Mouse (Mus musculus) left cerebral cortex, postnatal 25 days (tissue): ENCODE data around the gene Ppp3ca. TPM values are rescaled to one million over a fixed set of nuclear protein-coding genes. Genes with fewer than 3 reads are reported as not detected.

Source experiments
- DNase-seq, 2 experiments: peaks; one replicate each; pipeline ENCODE4 v3.0.0; 2022; ENCODE audit warnings: low spot score in 2 of 2, mixed read lengths in 1 of 2
- intact Hi-C: fragments of 180-260 bp; cut with DNase I; formaldehyde crosslinking; loops from one replicate; pipeline ENCODE4 v1.15.1; 2025
- total RNA-seq, 2 experiments: library from RNA; stranded (reverse); gene quantifications; 2 replicates each; pipeline ENCODE4 v1.2.3; 2021

Ppp3ca gene
- total RNA-seq: 100 to 1,000 TPM; 857 to 891 TPM

- no peak for DNase-seq
- intact Hi-C loops: loop anchor here (2.0 to 10.0 kb wide), 9 partner anchors 165 to 1195 kb away; partner anchors contain the start of genes Dnajb14 and H2afz
Observed at GRCm38 (mm10) chr3:136670110-136670359, at the start of gene Ppp3ca. TSS of gene Ppp3ca (plus strand) at chr3:136670124.

GRCm38 (mm10) chr3:136640544-136641230 lies 29.2 kb upstream of the Ppp3ca start:
- intact Hi-C loops: no loop called here
- DNase-seq: no peak

DNA sequence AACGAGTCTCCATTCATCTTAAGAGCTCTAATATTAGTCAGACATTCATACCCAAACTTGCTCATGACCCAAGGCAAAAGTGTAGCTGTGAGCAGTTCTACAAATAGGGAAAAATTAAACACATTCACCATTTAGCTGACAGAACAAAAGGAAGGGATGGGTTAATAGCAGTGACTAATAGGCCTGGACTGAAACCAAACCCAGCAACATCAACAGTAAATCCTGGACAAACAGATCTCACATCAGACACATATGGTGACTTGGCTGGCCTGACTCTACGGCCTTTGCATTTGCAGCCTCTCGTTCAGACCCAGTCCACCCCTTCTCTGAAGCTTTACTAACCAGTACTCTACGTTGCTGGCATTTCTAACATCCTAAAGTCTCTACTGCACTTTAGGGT lies 19.0 kb upstream of the Ppp3ca start:
- no peak for DNase-seq
- intact Hi-C loops: no loop called here

- intact Hi-C loops: no loop called here
- no peak for DNase-seq
Observed at GRCm38 (mm10) chr3:136651496-136651895, 18.4 kb upstream of the Ppp3ca start.

DNA sequence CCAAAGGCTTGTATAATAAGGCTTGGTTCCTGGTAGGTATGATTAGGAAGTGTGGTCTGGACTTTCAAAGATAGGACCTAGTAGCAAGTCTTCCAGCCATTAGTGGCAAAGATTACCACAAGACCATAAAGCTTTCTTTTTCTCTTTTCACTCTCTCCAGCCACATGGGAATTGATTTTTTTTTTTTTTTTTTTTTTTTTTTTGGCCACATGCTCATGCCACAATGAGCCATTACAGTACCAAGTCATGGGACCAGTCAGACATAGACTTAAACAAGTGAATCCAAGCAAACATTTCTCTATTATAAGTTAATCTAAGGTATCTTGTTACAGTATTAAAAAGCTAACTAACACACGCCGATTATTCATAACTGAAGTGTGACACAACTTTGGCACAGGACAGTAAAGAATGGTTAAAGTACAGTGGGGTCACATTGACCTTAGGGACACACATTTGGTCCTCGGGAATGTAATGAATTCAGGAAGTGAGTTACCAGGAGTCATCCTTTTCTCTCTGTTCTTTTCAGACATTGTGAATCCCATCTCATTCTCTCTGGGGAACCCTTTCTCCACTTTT lies 13.4 kb upstream of the Ppp3ca start:
- intact Hi-C loops: no loop called here
- DNase-seq: no peak

DNA sequence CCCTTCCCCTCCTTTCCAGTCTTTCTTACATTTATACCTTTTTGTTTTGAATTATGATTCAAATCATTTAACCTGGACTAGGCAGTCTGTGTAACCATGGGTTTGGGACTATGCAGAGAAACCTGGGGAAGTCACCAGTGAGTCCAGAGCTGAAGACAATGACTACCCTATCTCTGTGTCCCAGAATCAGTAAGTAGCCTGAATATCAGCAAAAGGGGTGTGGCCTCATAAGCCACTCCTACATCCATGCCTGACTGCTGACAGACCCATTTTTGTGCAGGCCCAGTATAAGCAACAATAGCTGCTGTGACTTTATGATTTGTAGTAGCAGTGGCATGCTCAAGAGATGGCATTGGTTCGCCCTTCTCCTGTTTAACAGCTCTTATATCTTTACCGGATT lies 11.2 kb upstream of the Ppp3ca start:
- DNase-seq: no peak
- intact Hi-C loops: no loop called here

DNA sequence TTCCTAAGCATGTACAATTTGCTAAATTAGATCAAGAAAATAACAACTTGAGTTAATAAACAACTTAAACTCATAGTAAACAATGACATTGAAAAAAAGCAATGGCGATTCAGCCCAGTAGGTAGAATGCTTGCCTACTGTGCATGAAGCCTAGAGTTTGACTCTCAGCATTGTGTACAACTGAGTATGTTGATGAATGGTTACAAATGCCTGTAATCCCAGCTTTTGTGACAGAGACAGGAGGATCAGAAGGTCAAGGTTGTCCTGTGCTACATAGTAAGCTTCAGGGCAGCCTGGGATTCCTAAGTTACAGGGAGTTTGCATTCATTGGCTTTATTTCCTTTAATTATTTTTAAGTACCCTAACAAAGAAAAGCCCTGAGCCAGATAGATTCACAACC lies 4.8 kb upstream of the Ppp3ca start:
- no peak for DNase-seq
- intact Hi-C loops: loop anchor here (5.0 kb wide), 3 partner anchors 343 to 778 kb away; no protein-coding TSS in a partner anchor

- intact Hi-C loops: loop anchor here (2.0 to 5.0 kb wide), 4 partner anchors 285 to 781 kb away; no protein-coding TSS in a partner anchor
- peak in 1 of 2 experiments; percentile 90 for DNase-seq
Observed at GRCm38 (mm10) chr3:136668072-136668471, 1.9 kb upstream of the Ppp3ca start.

DNA sequence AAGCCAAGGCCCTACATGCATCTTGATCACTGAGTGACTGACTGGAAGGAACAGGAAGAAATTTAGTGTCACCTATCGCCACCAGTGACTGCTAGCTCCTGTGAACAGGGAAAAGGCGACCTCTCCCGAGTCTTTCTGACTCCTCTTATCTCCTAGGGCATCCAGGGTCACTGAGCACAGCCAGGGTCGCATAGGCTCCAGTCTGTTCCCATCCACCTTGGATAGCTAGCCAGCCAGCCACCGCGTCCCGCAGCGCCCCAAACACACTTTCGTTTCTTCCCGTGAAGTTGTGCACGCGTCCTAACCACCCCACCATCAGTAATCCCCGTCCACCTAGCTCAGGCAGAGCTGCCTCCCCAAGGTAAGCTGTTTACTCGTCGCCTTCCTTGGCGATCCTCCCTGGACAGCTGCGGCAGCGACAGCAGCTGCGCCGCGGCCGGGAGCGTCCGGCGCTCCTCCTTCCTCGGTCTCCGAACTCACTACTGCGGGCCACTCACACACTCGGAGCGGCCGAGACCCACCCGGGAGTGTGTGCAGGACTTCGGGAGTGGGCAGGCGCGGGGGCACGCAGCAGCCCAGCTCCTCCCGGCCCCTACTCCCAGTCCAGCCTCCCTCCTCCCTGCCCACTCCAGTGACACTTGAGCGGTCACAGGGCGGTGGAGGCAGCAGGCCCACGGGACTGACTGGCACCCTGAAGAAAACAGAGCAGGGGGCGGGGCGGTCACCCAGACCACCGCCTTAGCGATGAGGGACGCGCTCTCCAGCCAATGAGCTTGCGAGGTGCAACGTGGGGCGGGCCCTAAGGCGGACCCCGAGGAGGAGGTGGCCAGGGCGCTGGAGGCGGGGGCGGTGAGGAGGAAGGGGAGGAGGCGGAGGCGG lies 454 bp upstream of the Ppp3ca start:
- intact Hi-C loops: loop anchor here (2.0 to 10.0 kb wide), 13 partner anchors 165 to 1195 kb away; partner anchors contain the start of genes Dnajb14 and H2afz
- peak; percentile 99 to 100 for DNase-seq

DNA sequence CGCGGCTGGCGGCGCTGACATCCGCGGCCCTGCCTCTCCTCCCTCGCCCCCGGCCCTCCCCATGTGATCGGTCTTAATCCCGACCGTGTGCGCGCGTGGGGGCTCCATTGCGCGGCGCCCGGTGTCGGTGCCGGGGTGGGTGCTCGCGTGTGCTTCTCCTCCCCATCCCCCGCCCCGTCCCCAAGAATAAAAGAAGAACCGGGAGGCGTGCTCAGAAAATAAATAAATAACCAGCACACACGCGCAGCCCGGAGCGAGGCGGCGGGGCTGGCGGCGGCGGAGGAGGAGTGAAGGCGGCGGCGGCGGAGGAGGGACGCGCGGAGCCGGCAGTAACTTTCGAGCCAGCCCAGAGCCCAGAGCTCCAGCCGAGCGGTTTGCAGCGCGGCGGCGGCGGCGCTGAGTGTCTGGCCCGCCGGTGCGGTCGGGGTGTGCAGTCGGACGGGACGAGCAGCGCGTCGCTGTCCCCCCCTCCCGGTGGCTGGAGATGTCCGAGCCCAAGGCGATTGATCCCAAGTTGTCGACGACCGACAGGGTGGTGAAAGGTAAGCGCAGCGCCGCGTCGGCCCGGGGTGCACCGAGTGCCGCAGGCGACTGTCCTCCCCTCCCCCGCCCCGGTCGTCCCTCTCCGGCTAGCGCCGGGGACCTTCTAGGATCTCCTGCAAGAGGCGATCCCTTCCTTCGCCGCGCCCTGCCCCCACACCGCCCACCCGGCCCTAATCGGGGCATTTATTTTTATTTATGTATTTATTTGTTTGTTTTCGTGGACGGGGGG lies 622 bp downstream of the Ppp3ca start:
- peak; percentile 65 to 68 for DNase-seq
- intact Hi-C loops: loop anchor here (2.0 to 10.0 kb wide), 9 partner anchors 164 to 1194 kb away; partner anchors contain the start of genes Dnajb14 and H2afz

DNA sequence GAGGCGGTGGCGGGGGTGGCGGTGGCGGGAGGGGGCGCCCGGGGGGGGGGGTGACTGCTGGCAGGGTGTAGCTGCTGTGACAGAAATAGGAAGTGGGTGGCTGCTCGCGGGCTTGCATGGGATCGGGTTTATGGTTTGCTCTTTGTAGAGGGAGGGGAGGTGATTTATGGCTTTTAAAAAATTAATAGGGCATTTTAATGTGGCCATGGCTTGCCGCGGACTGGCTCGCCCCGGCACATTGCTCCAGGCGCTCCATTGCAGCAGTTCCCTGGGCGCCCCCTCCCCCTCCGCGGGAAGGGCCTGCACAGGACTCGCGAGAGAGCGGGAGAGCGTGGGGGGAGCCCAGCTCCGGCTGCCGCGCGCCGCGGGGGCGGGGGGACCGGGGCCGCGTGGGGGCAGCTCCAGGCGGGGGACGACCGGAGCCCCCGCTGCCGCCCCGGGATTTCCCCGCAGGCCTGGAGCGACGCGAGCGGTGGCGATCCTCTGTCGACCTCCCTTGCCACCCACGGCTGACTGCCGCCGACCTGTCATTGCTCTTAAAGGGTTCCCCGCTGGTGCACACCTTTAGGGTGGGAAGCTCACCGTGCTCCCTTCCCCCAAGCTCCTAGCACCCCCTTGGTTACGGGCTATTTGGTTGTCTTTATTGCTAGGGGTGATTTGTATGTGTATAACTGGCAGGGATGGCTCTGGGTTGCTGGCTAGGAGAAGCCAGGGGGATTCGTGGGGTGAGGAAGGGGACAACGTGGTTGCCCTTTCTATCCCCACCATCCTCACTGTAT lies 1.4 kb downstream of the Ppp3ca start:
- intact Hi-C loops: loop anchor here (2.0 to 10.0 kb wide), 9 partner anchors 163 to 1193 kb away; partner anchors contain the start of genes Dnajb14 and H2afz
- peak; percentile 76 to 77 for DNase-seq

- intact Hi-C loops: loop anchor here (2.0 to 10.0 kb wide), 9 partner anchors 163 to 1193 kb away; partner anchors contain the start of genes Dnajb14 and H2afz
- DNase-seq: peak in 1 of 2 experiments; percentile 30
Observed at GRCm38 (mm10) chr3:136671940-136672278, 2.0 kb downstream of the Ppp3ca start.

GRCm38 (mm10) chr3:136672870-136673269 lies 2.9 kb downstream of the Ppp3ca start:
- no peak for DNase-seq

DNA sequence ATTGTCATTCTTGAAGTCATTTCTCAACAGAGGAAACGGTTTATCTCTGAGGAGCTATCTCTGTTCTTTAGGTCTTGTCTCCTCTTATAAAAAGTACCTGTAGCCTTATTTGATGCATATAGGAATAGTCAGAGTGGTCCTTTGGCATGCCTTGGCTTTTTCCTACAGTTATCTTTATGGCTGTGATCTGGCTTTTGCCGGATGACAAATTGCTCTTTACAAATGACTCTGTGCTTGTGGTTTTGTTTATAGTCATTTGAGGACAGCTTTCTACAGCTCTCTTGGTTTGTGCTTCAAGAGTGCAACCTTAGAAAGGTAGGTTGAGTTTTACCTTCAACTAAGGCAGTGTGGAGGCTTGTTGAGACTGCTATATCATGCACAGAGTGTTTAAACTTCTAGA lies 3.4 kb downstream of the Ppp3ca start:
- DNase-seq: no peak
- intact Hi-C loops: loop anchor here (5.0 to 10.0 kb wide), 7 partner anchors 161 to 1191 kb away; partner anchors contain the start of genes Dnajb14 and H2afz

More at GRCm38 (mm10) chr3:136672870-136673269, 2.9 kb downstream of the Ppp3ca start:
- intact Hi-C loops: loop anchor here (5.0 to 10.0 kb wide), 7 partner anchors 162 to 1192 kb away; partner anchors contain the start of genes Dnajb14 and H2afz

DNA sequence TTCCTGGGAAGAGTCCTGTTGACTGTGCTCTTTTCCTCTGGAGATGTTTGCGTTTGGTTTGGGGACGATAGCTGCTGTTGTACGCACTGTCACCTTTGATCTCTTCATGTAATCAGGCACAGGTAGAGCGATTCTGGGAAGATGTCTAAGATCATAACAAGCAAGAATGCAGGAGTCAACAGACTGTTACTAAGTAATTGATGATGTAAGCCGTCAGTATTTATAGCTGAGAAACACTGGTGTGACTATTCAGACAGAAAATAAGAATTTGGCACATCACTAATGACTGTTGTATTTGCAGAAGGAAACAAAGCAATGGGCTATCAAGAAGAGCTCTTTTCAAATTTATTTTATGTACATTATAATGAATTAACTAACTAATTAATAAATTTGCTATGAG lies 4.6 kb downstream of the Ppp3ca start:
- intact Hi-C loops: loop anchor here (5.0 to 10.0 kb wide), 7 partner anchors 160 to 1190 kb away; partner anchors contain the start of genes Dnajb14 and H2afz
- no peak for DNase-seq

- no peak for DNase-seq
- intact Hi-C loops: loop anchor here (10.0 kb wide), 4 partner anchors 158 to 1188 kb away; partner anchors contain the start of genes Dnajb14 and H2afz
Observed at GRCm38 (mm10) chr3:136676991-136677390, 7.1 kb downstream of the Ppp3ca start.

DNA sequence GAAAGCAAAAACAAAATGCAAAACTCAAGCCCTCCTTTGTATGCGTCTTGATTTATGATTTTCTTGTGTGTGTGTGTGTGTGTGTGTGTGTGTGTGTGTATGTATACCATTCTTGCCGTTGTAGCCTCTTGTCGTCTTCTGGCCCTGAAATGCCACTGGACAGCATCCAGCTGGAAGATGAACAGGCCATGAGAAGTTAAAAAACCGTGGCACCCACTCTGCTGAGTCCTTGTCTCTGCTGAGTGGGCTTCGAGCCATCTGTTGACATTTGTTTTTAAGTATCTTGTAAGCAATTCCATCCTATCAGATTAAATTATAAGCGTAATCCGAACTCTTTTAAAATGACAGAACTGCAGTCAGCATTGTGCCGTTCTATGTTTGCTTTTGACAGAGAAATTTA lies 8.5 kb downstream of the Ppp3ca start:
- intact Hi-C loops: loop anchor here (10.0 kb wide), 4 partner anchors 156 to 1186 kb away; partner anchors contain the start of genes Dnajb14 and H2afz
- no peak for DNase-seq

DNA sequence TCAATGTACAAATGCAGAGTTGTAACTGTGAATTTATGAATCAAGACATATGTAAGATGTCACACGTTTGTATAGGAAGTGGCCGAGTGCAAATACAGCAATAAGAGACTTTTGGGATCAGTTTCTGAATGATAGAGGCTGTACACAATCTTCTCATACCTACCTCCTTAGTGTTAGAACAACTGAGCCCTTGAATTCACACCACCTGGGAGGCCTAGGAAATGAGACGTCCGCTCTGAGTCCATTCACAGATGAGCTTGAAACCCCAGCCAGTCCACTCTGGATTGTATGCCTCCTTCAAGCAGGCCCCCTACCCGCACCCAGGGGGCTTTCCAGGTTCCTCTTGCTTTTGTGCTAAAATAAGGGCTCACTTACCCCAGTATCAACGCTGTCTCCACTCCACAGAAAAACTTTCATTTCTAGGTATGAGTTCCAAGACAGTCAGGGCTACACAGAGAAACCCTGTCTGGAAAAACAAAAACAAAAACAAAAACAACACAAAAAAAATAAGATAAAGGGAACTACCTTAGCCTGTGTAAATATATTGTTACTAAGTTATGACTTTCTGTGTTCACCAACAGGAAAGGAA lies 10.1 kb downstream of the Ppp3ca start:
- intact Hi-C loops: loop anchor here (10.0 kb wide), 4 partner anchors 155 to 1185 kb away; partner anchors contain the start of genes Dnajb14 and H2afz
- DNase-seq: no peak
